7 mouse cellular contexts compared by ENCODE assay signal in genomic region chr12:107928905-107929304, GRCm38 (mm10).
DNase-seq lines count a peak whose midpoint lies in the region; ATAC-seq and TF ChIP-seq lines count a peak whose summit lies in the region.

No protein-coding gene starts in this region.

- TF ChIP-seq EP300 in stomach, postnatal 0 days (optimal IDR thresholded peaks at IDR 0.05) = no peak

- no peak overlapping the region for H3K4me3 ChIP-seq in hindbrain, embryonic 11.5 days (ENCODE audit: low read depth, low read length)
- no peak overlapping the region for H3K4me3 ChIP-seq in limb, embryonic 10.5 days
- H3K4me3 ChIP-seq in stomach, postnatal 0 days (ENCODE audit: low read depth, low read length) = no peak overlapping the region

- DNase-seq in left cerebral cortex, postnatal 4 days = peak; percentile 34
- DNase-seq in left cerebral cortex, adult 18-20 months (ENCODE audit: low spot score in 2 of 2) = no peak
- peak; percentile 31 for DNase-seq in hindbrain, embryonic 11.5 days (ENCODE audit: low spot score)
- DNase-seq in limb, embryonic 10.5 days (ENCODE audit: low spot score) = no peak
- DNase-seq in stomach, postnatal 0 days (ENCODE audit: low spot score) = no peak
- DNase-seq in Muller cell, postnatal 12 days (ENCODE audit: inconsistent ontology term) = no peak
- DNase-seq in spleen, postnatal 10 days (ENCODE audit: low spot score in 2 of 2) = no peak

- no peak overlapping the region for H3K9ac ChIP-seq in hindbrain, embryonic 11.5 days (ENCODE audit: low read depth, low read length)
- H3K9ac ChIP-seq in stomach, postnatal 0 days (ENCODE audit: low read length) = no peak overlapping the region

- no peaks in the 10 kb centered on the region for H3K36me3 ChIP-seq in hindbrain, embryonic 11.5 days (ENCODE audit: control insufficient read depth, insufficient read depth, low read length)
- no peaks in the 10 kb centered on the region for H3K36me3 ChIP-seq in limb, embryonic 10.5 days
- H3K36me3 ChIP-seq in stomach, postnatal 0 days (ENCODE audit: control insufficient read depth, insufficient read depth, low read length) = no peaks in the 10 kb centered on the region

- no peaks in the 10 kb centered on the region for H3K9me3 ChIP-seq in hindbrain, embryonic 11.5 days (ENCODE audit: control insufficient read depth, low read length)
- H3K9me3 ChIP-seq in limb, embryonic 10.5 days (replicated peaks) = no peaks in the 10 kb centered on the region
- H3K9me3 ChIP-seq in stomach, postnatal 0 days (ENCODE audit: control insufficient read depth, low read length) = no peaks in the 10 kb centered on the region

- 71% methylated on average over 7 of the region's 7 CpGs for WGBS in hindbrain, embryonic 11.5 days
- WGBS in limb, embryonic 10.5 days = 92% methylated on average over 7 of the region's 7 CpGs
- 71% methylated on average over 7 of the region's 7 CpGs for WGBS in stomach, postnatal 0 days

- H3K4me1 ChIP-seq in hindbrain, embryonic 11.5 days (replicated peaks; ENCODE audit: control insufficient read depth, insufficient read depth, low read length) = peaks cover 5% of the 10 kb centered on the region; the same call in 1 of the 2 replicates
- H3K4me1 ChIP-seq in limb, embryonic 10.5 days = peaks cover 87% of the 10 kb centered on the region
- peaks cover 2% of the 10 kb centered on the region; the same call in 1 of the 2 replicates for H3K4me1 ChIP-seq in stomach, postnatal 0 days (replicated peaks; ENCODE audit: control insufficient read depth, insufficient read depth)

- no peak overlapping the region for H3K4me2 ChIP-seq in hindbrain, embryonic 11.5 days (replicated peaks; ENCODE audit: low read depth, low read length)
- H3K4me2 ChIP-seq in stomach, postnatal 0 days (replicated peaks; ENCODE audit: low read depth) = no peak overlapping the region

- TF ChIP-seq CTCF in stomach, postnatal 0 days (IDR thresholded peaks at IDR 0.05; ENCODE audit: low read depth) = no peak

- peak; percentile 57 for ATAC-seq in hindbrain, embryonic 11.5 days (ENCODE audit: low FRiP score)
- 0 out of 2 replicates have a peak, but pooled peaks have one; percentile 4 for ATAC-seq in stomach, postnatal 0 days (ENCODE audit: low FRiP score, low TSS enrichment)

- intact Hi-C loops in left cerebral cortex, postnatal 4 days (cut with DNase I) = no loop called here

- H3K27me3 ChIP-seq in hindbrain, embryonic 11.5 days (ENCODE audit: control insufficient read depth, insufficient read depth, low read length) = no peaks in the 10 kb centered on the region
- no peaks in the 10 kb centered on the region for H3K27me3 ChIP-seq in limb, embryonic 10.5 days (ENCODE audit: low read depth, poor library complexity, severe bottlenecking)
- H3K27me3 ChIP-seq in stomach, postnatal 0 days (ENCODE audit: control insufficient read depth, insufficient read depth, low read length) = no peaks in the 10 kb centered on the region

- H3K27ac ChIP-seq in hindbrain, embryonic 11.5 days (ENCODE audit: low read depth, low read length) = peak overlapping the region; percentile 71
- H3K27ac ChIP-seq in limb, embryonic 10.5 days = 0 out of 2 replicates have a peak overlapping the region, but pooled peaks have one; percentile 36
- no peak overlapping the region for H3K27ac ChIP-seq in stomach, postnatal 0 days (replicated peaks)

Comparison
In these comparisons a context has a peak if more than half of its experiments do, and no peak if none do; other contexts are left out.
1. DNase-seq: peak in left cerebral cortex, postnatal 4 days (single experiment) and hindbrain, embryonic 11.5 days (single experiment); none in left cerebral cortex, adult 18-20 months (0 of 2), limb, embryonic 10.5 days (single experiment), stomach, postnatal 0 days (single experiment), Muller cell, postnatal 12 days (single experiment) and spleen, postnatal 10 days (0 of 2).